ENCODE assay signal across 8 mouse cellular contexts in genomic region chr4:136180408-136181330, GRCm38 (mm10). TPM values are rescaled to one million over a fixed set of nuclear protein-coding genes. Genes with fewer than 3 reads are reported as not detected.
DNase-seq lines count a peak whose midpoint lies in the region; ATAC-seq lines count a peak whose summit lies in the region.

No protein-coding gene starts in this region.

- peaks cover 8% of the 10 kb centered on the region; the same call in 1 of the 2 replicates for H3K36me3 ChIP-seq in heart, embryonic 12.5 days
- H3K36me3 ChIP-seq in kidney, embryonic 16.5 days (ENCODE audit: insufficient read depth, low read length), result 0 out of 2 replicates have a peak, but pooled peaks cover 4% of the 10 kb centered on the region
- H3K36me3 ChIP-seq in liver, embryonic 11.5 days (ENCODE audit: control insufficient read depth, insufficient read depth, low read length), result 0 out of 2 replicates have a peak, but pooled peaks cover 2% of the 10 kb centered on the region
- H3K36me3 ChIP-seq in stomach, embryonic 14.5 days (ENCODE audit: control insufficient read depth, insufficient read depth, low read length), result no peaks in the 10 kb centered on the region

- DNase-seq in A20 (ENCODE audit: low read depth, low spot score), result peak; percentile 99
- peak; percentile 72 to 74 for DNase-seq in adrenal gland, postnatal 4 days (ENCODE audit: low spot score in 2 of 2)
- peak; percentile 40 for DNase-seq in fat pad, adult 2 months (ENCODE audit: extremely low read depth, low read depth, low spot score)
- no peak for DNase-seq in liver, embryonic 11.5 days (ENCODE audit: low spot score)
- DNase-seq in naive thymus-derived CD4-positive, alpha-beta T cell, adult 2 months (ENCODE audit: low read depth), result peak; percentile 88

- peak overlapping the region; percentile 44; the same call in 1 of the 2 replicates for H3K9ac ChIP-seq in heart, embryonic 12.5 days
- H3K9ac ChIP-seq in kidney, embryonic 16.5 days (replicated peaks; ENCODE audit: low read length), result peak overlapping the region; percentile 45
- peak overlapping the region; percentile 45; the same call in 1 of the 2 replicates for H3K9ac ChIP-seq in liver, embryonic 11.5 days (ENCODE audit: low read depth, low read length)
- H3K9ac ChIP-seq in stomach, embryonic 14.5 days (replicated peaks; ENCODE audit: low read depth, low read length), result 0 out of 2 replicates have a peak overlapping the region, but pooled peaks have one; percentile 6

- 11% methylated on average over 23 of the region's 23 CpGs for WGBS in heart, embryonic 12.5 days
- 18% methylated on average over 23 of the region's 23 CpGs for WGBS in kidney, embryonic 16.5 days
- 24% methylated on average over 23 of the region's 23 CpGs for WGBS in liver, embryonic 11.5 days
- 22% methylated on average over 23 of the region's 23 CpGs for WGBS in stomach, embryonic 14.5 days

- peak overlapping the region; percentile 78 for H3K27ac ChIP-seq in heart, embryonic 12.5 days (ENCODE audit: poor library complexity, severe bottlenecking)
- H3K27ac ChIP-seq in kidney, embryonic 16.5 days (ENCODE audit: low read length), result peak overlapping the region; percentile 43
- 0 out of 2 replicates have a peak overlapping the region, but pooled peaks have one; percentile 33 for H3K27ac ChIP-seq in liver, embryonic 11.5 days (ENCODE audit: low read depth, low read length)
- H3K27ac ChIP-seq in stomach, embryonic 14.5 days (ENCODE audit: low read length), result peak overlapping the region; percentile 15; the same call in 1 of the 2 replicates

- no peaks in the 10 kb centered on the region for H3K9me3 ChIP-seq in heart, embryonic 12.5 days (replicated peaks)
- no peaks in the 10 kb centered on the region for H3K9me3 ChIP-seq in kidney, embryonic 16.5 days (ENCODE audit: low read length)
- no peaks in the 10 kb centered on the region for H3K9me3 ChIP-seq in liver, embryonic 11.5 days (ENCODE audit: control insufficient read depth, low read length)
- H3K9me3 ChIP-seq in stomach, embryonic 14.5 days (ENCODE audit: control insufficient read depth, low read depth, low read length), result no peaks in the 10 kb centered on the region

- peak overlapping the region; percentile 70 for H3K4me2 ChIP-seq in heart, embryonic 12.5 days
- peak overlapping the region; percentile 54 for H3K4me2 ChIP-seq in kidney, embryonic 16.5 days (replicated peaks; ENCODE audit: low read depth, low read length)
- peak overlapping the region; percentile 64 for H3K4me2 ChIP-seq in liver, embryonic 11.5 days
- H3K4me2 ChIP-seq in stomach, embryonic 14.5 days (replicated peaks; ENCODE audit: low read depth, low read length), result peak overlapping the region; percentile 25

- no peaks in the 10 kb centered on the region for H3K27me3 ChIP-seq in heart, embryonic 12.5 days (replicated peaks)
- no peaks in the 10 kb centered on the region for H3K27me3 ChIP-seq in kidney, embryonic 16.5 days (ENCODE audit: insufficient read depth, low read length)
- no peaks in the 10 kb centered on the region for H3K27me3 ChIP-seq in liver, embryonic 11.5 days (replicated peaks; ENCODE audit: control insufficient read depth, insufficient read depth, low read length)
- H3K27me3 ChIP-seq in stomach, embryonic 14.5 days (ENCODE audit: control insufficient read depth, insufficient read depth, low read length), result no peaks in the 10 kb centered on the region

- ATAC-seq in heart, embryonic 12.5 days (ENCODE audit: insufficient number of reproducible peaks, low FRiP score), result peak; percentile 90
- peak; percentile 89 for ATAC-seq in kidney, embryonic 16.5 days (ENCODE audit: low FRiP score, low TSS enrichment)
- ATAC-seq in liver, embryonic 11.5 days (replicated peaks; ENCODE audit: low FRiP score), result peak; percentile 53
- peak; percentile 73; the same call in 1 of the 2 replicates for ATAC-seq in stomach, embryonic 14.5 days (ENCODE audit: insufficient number of reproducible peaks, insufficient read depth, low FRiP score, low read depth)

- H3K4me3 ChIP-seq in heart, embryonic 12.5 days, result peak overlapping the region; percentile 43
- peak overlapping the region; percentile 37 for H3K4me3 ChIP-seq in kidney, embryonic 16.5 days (ENCODE audit: low read length)
- peak overlapping the region; percentile 38 for H3K4me3 ChIP-seq in liver, embryonic 11.5 days (ENCODE audit: low read depth, low read length)
- no peak overlapping the region; the same call in 1 of the 2 replicates for H3K4me3 ChIP-seq in stomach, embryonic 14.5 days (ENCODE audit: low read depth, low read length)

- peaks cover 49% of the 10 kb centered on the region for H3K4me1 ChIP-seq in heart, embryonic 12.5 days (replicated peaks)
- peaks cover 48% of the 10 kb centered on the region for H3K4me1 ChIP-seq in kidney, embryonic 16.5 days (ENCODE audit: insufficient read depth, low read length)
- H3K4me1 ChIP-seq in liver, embryonic 11.5 days (replicated peaks; ENCODE audit: control insufficient read depth, insufficient read depth, low read length), result peaks cover 65% of the 10 kb centered on the region
- peaks cover 30% of the 10 kb centered on the region for H3K4me1 ChIP-seq in stomach, embryonic 14.5 days (ENCODE audit: control insufficient read depth, insufficient read depth, low read length)

RNA-seq across cellular contexts. Expression of gene E2f2, which starts 8.5 kb away (rescaled TPM):
- total RNA-seq in adrenal gland, postnatal 4 days (2021), result 10 to 100 TPM; 15.0 to 23.0 TPM
- 8.1 and 9.3 TPM in 2 replicates for polyA plus RNA-seq in heart, embryonic 12.5 days (2016; fragmentation: Nextera tagmentation; extraction: Ambion mirVana)
- 7.3 and 8.3 TPM in 2 replicates for polyA plus RNA-seq in kidney, embryonic 16.5 days (2015; fragmentation: Nextera tagmentation; extraction: Ambion mirVana)
- polyA plus RNA-seq in liver, embryonic 11.5 days (2014; fragmentation: Nextera tagmentation; extraction: Ambion mirVana), result 9.0 and 9.2 TPM in 2 replicates
- 3.5 and 4.4 TPM in 2 replicates for polyA plus RNA-seq in stomach, embryonic 14.5 days (2014; fragmentation: Nextera tagmentation; extraction: Ambion mirVana)

RNA-seq across cellular contexts. Expression of gene Asap3, which starts 25.5 kb away (rescaled TPM):
- 1 to 10 TPM; 6.0 to 6.1 TPM for total RNA-seq in adrenal gland, postnatal 4 days (2021)
- 2.9 and 3.4 TPM in 2 replicates for polyA plus RNA-seq in heart, embryonic 12.5 days (2016; fragmentation: Nextera tagmentation; extraction: Ambion mirVana)
- polyA plus RNA-seq in kidney, embryonic 16.5 days (2015; fragmentation: Nextera tagmentation; extraction: Ambion mirVana), result 5.8 and 6.0 TPM in 2 replicates
- polyA plus RNA-seq in liver, embryonic 11.5 days (2014; fragmentation: Nextera tagmentation; extraction: Ambion mirVana), result 1.8 and 2.9 TPM in 2 replicates
- polyA plus RNA-seq in stomach, embryonic 14.5 days (2014; fragmentation: Nextera tagmentation; extraction: Ambion mirVana), result 5.1 and 5.6 TPM in 2 replicates

RNA-seq across cellular contexts. Expression of gene Id3, which starts 37.4 kb away (rescaled TPM):
- 10 to 100 TPM; 97.4 to 99.5 TPM for total RNA-seq in adrenal gland, postnatal 4 days (2021)
- polyA plus RNA-seq in heart, embryonic 12.5 days (2016; fragmentation: Nextera tagmentation; extraction: Ambion mirVana), result 320 and 321 TPM in 2 replicates
- polyA plus RNA-seq in kidney, embryonic 16.5 days (2015; fragmentation: Nextera tagmentation; extraction: Ambion mirVana), result 953 and 999 TPM in 2 replicates
- 191 and 200 TPM in 2 replicates for polyA plus RNA-seq in liver, embryonic 11.5 days (2014; fragmentation: Nextera tagmentation; extraction: Ambion mirVana)
- polyA plus RNA-seq in stomach, embryonic 14.5 days (2014; fragmentation: Nextera tagmentation; extraction: Ambion mirVana), result 384 and 404 TPM in 2 replicates

Comparison
In these comparisons a context has a peak if more than half of its experiments do, and no peak if none do; other contexts are left out.
1. H3K27ac ChIP-seq: peak in every context shown above with its lines; median percentile 78 in heart, embryonic 12.5 days; 43 in kidney, embryonic 16.5 days; 33 in liver, embryonic 11.5 days; 15 in stomach, embryonic 14.5 days.